Mouse (Mus musculus): ENCODE data around the gene Gm4737. TPM values are rescaled to one million over a fixed set of nuclear protein-coding genes. Genes with fewer than 3 reads are reported as not detected.
"Not testable (repeated sequence)": the region's sequence is repeated elsewhere in the genome, so short reads cannot be mapped to it uniquely, and the experiment has no call there.

The Gm4737 gene
- 10 to 100 TPM; 13.6 to 16.4 TPM for total RNA-seq (2021)

DNA sequence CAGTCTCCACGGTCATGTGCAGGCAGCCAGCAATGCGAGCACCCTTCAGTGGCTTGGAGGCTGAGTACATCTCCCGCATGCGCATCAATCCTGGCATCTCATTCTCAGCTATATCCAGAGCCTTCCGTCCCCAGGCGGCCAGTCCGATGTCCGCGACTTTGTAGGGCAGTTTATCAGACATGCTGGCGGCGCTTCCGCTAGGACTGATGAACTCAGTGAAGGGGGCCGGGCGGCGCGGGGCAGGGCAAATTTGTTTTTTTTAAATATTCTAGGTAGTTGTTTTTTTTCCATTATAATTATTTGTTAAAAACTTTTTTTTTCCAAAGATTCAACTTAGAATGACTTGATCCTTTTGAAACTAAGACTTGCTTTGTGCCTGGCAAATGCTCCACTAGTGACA is at the start of gene Gm4737:
TSS of gene Gm4737 (minus strand) at position 246 of the 400 bp plus-strand sequence.
- DNase-seq, result not testable (repeated sequence)

DNA sequence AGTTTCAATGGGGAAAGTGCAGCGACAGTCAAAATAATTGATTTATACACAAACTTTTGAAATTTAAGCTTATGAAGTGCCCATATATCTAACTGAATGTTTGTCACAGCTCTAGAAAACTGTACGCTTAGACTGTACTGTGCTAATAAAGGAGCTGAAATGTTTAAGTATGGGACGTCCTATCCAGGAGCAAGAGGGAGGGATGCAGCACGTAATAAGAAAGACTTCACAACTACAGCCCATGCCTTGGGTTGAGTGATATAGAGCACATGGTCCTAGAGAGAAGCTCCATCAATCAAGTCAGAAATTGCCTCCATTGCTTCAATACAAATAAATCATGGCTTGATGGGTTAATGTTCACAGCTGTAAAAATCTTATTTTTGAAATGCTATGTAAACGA is 40.9 kb upstream of the Gm4737 start:
- no peak for DNase-seq

DNA sequence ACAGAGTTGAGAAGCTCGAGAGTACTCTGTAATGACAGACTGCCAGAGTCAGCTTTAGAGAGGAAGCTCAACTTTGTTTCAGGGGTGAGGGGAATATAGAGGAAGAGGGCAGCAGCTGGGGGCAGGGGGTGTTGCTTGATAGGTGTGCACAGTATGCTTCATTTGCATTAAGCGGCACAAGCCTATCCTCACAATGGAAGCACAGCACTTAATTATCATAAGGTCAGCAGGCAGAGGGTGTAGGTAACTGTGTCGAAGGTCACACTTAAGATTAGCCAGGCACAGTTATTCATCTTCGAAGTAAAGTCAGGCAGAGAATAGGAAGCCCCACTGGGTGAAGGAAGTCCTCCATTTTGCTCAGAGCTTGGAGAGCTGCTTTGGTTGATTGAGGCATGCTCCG is 28.2 kb upstream of the Gm4737 start:
- DNase-seq, result no peak

DNA sequence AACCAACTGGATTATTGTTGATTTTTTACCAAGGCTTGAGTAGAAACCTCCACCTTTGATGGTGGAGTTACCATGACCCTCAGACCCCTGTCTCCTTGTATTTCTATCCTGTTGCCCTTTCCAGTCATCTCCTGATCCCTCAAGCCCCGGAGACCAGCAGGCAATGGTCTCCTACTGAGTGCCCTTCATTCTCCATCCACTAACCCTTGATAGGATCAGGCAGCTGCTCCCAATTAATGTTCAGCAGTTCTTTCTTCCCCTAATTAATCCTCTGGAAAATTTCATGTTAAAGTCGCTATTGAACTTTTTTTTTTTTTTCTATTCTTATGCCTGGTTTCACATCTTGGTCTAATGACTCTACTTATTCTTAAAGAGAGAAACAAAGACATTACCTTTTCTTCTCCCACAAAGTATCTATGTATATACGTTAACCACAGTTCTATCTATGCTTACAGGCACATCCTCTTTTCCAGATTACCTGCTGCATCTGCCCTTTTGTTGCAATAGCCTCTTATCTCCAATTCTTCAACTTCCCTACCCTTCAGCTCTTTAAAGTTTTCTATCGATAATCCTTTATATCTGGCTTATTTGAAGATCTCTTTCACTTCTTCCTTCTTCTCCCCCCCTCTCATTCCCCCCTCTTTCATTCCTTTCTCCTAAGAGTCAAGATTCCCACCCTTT is 23.4 kb upstream of the Gm4737 start:
- DNase-seq, result no peak

DNA sequence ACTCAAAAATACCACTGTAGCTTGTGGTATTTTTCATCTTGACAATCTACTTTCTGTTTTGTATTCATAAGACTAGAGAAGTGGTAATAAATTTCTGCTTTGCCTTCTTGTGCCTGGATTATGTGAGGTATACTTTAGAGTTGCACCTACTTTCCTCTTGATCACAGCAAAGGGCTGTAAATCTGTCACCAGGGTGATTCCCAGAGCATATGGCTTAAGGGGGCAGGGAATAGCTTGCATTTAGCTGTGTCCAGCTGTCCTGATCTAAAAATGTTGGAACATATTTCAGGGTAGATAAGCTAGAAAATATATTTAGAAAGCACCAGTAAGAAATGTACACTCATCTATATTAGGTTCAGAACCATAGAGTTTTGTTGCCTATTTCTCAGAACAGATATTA is 18.2 kb upstream of the Gm4737 start:
- no peak for DNase-seq

DNA sequence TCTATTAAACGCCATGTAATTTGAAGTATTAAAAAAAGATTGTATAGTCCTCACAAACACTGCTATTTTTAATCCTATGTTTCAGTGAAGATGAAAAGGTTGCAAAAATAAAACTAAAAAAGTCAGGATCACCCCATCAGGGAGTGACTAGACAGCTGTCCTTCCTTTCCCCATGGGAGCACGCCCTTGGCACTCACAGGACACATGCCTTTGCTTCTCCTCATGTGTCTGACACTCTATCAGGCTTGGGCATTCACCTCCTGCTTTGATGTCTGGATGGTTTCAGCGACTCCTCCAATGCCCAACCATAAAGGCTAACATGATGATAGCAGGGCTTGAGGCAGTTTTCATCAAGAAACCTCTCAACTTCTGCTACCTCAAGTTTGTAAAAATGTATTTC is 12.1 kb upstream of the Gm4737 start:
- no peak for DNase-seq

DNA sequence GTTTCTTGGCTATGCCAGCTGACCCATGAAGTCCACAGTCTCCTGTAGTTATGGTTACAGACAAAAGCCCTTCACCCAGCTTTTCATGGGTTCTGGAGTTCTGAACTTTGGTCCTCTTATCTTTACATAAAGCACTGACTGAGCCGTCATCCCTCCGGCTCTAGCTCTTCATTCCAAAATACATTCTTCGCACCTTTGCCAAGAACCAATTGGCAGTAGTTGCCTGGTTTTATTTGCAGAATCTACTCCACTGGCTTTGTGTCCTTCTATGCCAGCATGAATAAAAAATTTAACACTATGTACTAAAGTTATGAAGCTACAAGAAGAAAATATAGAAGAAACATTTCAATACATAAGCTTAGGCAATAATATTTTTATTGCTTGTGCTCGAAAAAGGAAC is 10.4 kb upstream of the Gm4737 start:
- no peak for DNase-seq

DNA sequence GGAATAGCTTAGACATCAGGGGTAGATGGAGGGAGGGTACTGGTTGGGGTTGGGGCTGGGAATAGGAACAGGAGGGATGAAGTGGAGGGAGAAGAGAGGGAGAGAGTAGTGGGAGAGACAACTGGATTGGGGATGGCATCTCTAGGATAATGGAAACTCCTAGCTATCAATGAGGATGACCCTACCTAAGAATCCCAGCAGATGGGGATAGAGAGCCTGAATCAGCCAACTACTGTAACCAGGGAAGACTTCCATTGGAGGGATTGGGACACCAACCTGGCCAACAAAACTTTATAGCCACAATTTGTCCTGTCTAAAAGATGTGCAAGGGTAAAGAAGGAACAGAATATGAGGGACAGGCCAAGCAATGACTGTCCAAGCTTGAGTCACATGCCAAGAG is 3.7 kb downstream of the Gm4737 start:
- DNase-seq, result no peak

DNA sequence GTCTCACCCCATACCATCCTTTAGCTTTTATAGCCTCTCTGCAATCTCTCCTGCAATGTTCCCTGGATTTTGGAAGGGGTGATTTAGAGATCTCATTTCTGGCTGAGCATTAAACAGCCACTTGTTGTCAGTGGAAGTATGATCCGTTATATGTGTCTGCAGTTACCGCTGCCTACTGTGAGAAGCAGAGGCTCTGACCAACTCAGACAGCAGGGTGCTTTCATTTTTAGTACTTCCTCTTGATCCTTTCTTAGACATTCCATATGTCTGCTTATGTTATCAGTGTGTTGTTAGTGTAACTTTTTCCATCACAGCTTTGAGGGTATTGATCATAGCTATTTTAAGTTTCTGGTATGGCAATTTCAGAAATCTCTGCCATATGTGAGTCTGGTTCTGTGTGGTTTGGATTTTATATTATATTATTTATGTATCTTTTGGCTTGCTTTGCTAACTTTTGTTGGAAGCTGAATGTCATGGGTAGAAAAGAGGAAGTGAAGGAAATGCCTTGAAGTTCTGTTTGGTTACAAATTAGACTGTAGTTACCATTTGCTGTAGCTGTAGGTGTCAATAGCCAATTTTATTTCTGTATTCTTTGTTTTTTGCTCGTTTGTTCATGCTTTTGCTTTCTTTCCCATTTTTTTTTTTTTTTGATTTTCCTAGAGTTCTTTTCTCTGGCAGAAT is 6.1 kb downstream of the Gm4737 start:
- no peak for DNase-seq

DNA sequence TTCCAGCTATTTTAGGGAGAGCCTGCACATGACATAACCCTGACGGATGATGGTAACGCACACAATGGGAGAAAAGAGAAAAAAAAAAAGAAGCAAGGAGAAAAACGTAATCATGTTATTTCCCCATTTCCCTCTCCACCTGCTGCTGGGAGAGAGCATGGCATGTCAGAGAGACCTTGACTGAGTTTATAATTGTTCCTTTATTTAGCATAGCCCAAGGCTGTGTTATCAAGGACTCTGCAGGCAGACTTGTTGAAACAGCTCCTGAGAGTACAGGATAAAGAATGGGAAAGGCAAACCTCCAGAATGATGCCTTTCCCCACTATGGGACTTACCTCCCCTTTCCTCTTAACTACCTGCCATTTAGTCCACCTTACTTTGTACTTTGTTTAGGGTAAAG is 7.9 kb downstream of the Gm4737 start:
- DNase-seq, result no peak

DNA sequence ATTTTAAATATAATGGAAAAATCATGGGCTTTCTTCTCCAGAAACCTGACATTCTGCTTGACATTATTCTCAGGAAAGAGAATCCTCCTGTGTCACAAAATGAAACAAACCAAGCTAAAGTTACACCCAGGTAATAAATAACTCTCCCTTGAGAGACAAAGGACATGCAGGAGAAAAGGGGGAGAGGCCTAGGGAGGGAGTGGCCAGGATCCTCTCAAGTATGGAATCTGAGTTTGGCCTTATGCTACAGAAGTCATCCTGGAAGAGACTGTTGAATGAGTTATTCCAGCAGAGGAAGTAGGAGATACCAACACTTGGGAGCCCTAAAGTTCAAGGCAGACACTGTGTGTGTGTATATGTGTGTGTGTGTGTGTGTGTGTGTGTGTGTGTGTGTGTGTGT is 32.6 kb downstream of the Gm4737 start:
- no peak for DNase-seq

DNA sequence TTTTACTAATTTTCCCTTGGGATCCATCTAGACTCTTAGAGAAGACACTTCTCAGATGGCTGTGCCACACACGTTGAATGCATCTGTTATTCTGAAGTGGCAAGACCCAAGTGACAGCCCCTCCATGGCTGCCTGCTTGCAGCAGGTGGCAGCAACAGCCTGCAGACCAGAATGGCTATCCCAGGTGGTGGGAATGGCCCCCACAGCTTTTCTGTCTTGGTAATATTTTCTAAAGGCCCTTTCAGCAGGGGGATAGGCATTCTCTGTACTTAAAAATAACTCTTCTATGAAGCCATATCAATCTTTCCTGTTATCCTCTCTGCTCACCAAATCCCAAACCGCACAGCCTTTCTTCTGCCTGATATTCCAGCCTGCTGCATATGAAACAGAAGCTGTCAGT is 33.5 kb downstream of the Gm4737 start:
- DNase-seq, result peak; percentile 19

DNA sequence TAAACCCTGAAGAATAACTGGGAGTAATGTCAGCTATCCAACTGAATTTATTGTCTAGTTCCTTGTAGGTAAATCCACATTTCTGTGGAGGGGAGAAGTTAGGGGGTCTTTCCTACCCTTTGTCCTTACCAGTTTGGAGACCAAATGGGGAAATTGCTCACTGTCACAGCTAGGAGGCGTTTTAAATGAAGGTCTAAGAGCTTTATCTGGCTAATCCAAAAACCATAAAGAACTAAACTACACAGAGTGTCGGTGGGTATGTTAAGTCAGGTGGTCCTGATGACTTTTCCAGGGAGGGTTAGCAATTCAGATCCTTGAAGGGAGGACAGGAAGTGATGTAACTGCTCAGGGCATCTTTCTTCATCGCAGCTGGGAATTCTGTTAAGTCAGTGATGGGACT is 34.3 kb downstream of the Gm4737 start:
- DNase-seq, result no peak

DNA sequence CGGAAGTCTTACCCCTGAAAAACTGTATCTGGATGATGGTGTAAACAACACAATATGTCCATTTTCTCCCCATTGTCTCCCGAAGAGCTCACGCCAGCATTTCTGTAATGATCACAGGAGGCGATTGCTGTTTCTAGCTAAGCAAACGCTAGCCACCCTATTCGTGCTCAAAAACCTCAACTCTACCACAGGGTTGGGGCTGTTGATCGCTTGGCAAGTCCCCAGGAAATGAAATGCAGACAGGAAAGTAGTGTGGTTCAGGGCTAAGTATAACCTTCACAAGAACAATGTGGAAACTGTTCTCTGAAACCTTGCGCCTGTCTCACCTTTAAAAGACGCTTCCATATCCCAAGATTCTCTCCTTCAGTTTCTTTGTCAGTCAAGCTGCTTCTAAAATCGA is 34.9 kb downstream of the Gm4737 start, which contains the start of gene Cd96:
TSS of gene Cd96 (minus strand) at position 232 of the 400 bp plus-strand sequence.
- DNase-seq, result no peak

DNA sequence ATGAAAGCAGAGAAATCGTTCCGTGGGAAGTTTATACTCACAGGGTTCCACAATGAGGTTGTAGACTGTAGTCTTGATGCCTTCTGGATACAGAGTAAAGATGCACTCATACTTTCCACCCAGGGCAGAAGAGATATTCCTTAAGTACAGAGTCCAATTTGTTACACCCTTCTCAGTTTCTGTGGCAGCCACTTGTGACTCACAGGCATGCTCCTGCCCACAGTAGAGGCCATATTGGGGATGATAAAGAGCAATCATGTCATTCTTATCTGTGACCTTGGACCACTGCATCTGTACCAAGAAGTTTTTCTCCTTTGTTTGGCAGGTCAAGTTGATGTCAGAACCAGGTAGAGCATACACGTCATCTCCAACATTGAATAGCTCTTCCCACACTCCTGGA is 37.2 kb downstream of the Gm4737 start:
- DNase-seq, result no peak

DNA sequence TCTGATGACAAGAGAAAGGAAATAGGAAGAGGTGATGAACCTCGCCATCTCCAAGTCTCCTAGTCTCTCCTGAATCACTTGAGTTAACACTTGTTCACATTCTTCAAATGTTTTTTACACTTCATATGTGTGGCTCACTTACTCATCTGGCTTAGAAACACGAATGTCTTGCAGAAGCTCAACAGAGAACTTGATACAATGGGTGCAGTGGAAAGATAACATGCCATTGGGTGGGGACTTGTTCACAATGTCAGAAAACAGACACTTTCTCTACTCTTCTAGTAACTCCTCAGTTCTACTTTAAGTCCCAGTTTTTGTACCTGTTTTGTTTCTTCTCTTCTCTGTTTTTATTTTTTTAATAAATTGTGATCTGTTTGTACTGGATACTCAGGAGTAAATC is 40.1 kb downstream of the Gm4737 start:
- no peak for DNase-seq

DNA sequence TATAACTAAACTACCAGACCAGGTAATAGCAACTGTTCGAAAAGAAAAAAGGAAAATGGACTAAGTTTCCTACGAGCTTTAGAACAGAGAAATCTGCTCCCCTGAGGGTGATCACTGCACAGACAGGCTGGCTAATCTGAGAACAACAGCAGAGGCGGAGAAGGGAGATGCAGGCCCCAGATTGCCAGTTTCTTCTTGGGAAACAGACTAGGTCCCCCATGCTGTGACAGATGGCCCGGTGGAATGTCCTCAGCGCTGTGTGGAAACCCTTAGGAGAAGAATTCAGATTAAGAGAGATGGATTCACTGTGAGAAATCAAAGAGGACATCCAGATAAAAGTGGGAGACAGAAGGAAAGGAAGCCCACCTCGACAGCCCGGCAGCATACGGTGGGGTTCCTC is 45.3 kb downstream of the Gm4737 start:
- DNase-seq, result peak; percentile 16

DNA sequence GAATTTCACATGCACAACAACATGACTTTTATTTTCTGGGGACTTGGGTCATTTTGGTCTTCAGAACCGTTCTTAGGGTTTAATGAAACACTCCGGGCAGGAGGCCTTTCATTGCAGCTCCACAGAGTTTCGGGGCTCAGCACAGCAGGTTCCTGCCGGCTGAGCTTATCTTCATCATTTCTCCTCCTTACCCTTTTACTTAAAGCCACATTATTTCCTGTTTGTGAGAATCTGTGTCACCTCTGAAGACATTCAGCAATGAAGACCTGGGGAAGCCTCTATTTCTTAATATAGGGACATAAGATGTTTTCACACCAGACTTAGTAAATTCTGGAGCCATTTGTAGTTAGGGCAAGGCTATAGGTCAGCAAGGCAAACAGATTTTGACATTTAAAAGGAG is 47.4 kb downstream of the Gm4737 start:
- DNase-seq, result no peak

DNA sequence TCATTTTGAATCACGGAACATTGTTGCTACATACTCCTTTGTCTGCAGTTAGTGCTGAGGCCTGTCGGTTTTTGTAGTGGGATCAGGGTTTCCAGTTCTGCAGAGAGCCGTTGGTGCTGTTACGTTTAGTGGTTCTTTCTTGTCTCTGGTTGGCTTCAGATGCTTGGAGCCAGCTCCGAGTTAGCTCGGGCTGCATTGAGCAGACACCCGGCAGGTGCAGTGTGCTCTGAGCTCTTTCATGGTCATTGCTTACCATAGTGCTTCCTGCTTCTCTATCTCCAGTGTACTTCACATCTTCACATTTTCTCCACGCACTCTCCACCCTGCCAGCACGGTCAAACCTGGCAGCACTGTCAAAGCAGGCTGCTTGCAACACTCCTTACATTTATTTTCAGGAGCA is 50.4 kb downstream of the Gm4737 start:
- no peak for DNase-seq

Other genes starting within 250 kb of the Gm4737 start
- gene Phldb2, start 201.5 kb downstream of the Gm4737 start, total RNA-seq (2021), result 1 to 10 TPM; 4.9 to 8.0 TPM
- gene Plcxd2, start 144.9 kb downstream of the Gm4737 start, total RNA-seq (2021), result 10 to 100 TPM; 16.4 to 18.4 TPM
- gene Cd96, start 34.8 kb downstream of the Gm4737 start, total RNA-seq (2021), result not detected

Data from layer of hippocampus, postnatal 36 days (tissue).